Mouse (Mus musculus) E14TG2a.4 (cell line): ENCODE measurements around the gene Reep6.
A peak's percentile ranks its signal among the peaks of the same experiment; 100 is the strongest.
"Not testable (repeated sequence)": the region's sequence is repeated elsewhere in the genome, so short reads cannot be mapped to it uniquely, and the experiment has no call there.

ENCODE experiments used
- H3K27me3 ChIP-seq: 2 replicates; pipeline ENCODE4 v1.6.1; 2014; ENCODE audit warnings: low read length, control low read depth; ENCODE audit not compliant: insufficient read depth
- H3K36me3 ChIP-seq: 2 replicates; pipeline ENCODE4 v1.6.1; 2014; ENCODE audit warnings: low read length, control low read depth; ENCODE audit not compliant: insufficient read depth
- H3K4me1 ChIP-seq: replicated peaks from 2 replicates; pipeline ENCODE4 v1.6.1; 2014; ENCODE audit warnings: low read depth, low read length, control low read depth
- H3K4me3 ChIP-seq: replicated peaks from 2 replicates; pipeline ENCODE4 v1.5.1; 2014; ENCODE audit warnings: mild to moderate bottlenecking, low read length
- H3K9me3 ChIP-seq: 2 replicates; pipeline ENCODE4 v1.6.1; 2014; ENCODE audit warnings: low read length, control low read depth
- CTCF ChIP-seq: conservative IDR thresholded peaks from 2 replicates; pipeline ENCODE4 v1.5.1; 2014; ENCODE audit warnings: low read length
- NANOG ChIP-seq: IDR thresholded peaks from 2 replicates; pipeline ENCODE4 v1.6.1; 2014; ENCODE audit warnings: borderline replicate concordance, low read length, mixed read lengths
- POU5F1 ChIP-seq: IDR thresholded peaks from 2 replicates; pipeline ENCODE4 v1.6.1; 2014; ENCODE audit warnings: low read length, borderline replicate concordance

Gene Reep6

GRCm38 (mm10) chr10:80342305-80342748 lies 12.6 kb downstream of the Reep6 start:
- Histone ChIP-seq H3K27me3 (peaks cover 46% of the 10 kb centered on the region), H3K36me3 (no peaks in the 10 kb centered on the region), H3K4me1 (peaks cover 84% of the 10 kb centered on the region), H3K4me3 (peak overlapping the region; percentile 76), H3K9me3 (no peaks in the 10 kb centered on the region)
- TF ChIP-seq POU5F1, result no peak

GRCm38 (mm10) chr10:80342749-80343424 lies 13.1 kb downstream of the Reep6 start:
- Histone ChIP-seq H3K9me3 (no peaks in the 10 kb centered on the region), H3K27me3 (peaks cover 51% of the 10 kb centered on the region), H3K4me3 (peak overlapping the region; percentile 76), H3K4me1 (peaks cover 84% of the 10 kb centered on the region), H3K36me3 (no peaks in the 10 kb centered on the region)
- TF ChIP-seq POU5F1 (no peak), CTCF (no peak), NANOG (no peak)

GRCm38 (mm10) chr10:80343425-80343895 lies 13.7 kb downstream of the Reep6 start:
- TF ChIP-seq CTCF (no peak), NANOG (no peak), POU5F1 (no peak)
- Histone ChIP-seq H3K9me3 (no peaks in the 10 kb centered on the region), H3K36me3 (no peaks in the 10 kb centered on the region), H3K27me3 (peaks cover 56% of the 10 kb centered on the region), H3K4me1 (peaks cover 83% of the 10 kb centered on the region), H3K4me3 (peak overlapping the region; percentile 76)

GRCm38 (mm10) chr10:80344131-80344661 lies 14.4 kb downstream of the Reep6 start:
- Histone ChIP-seq H3K36me3 (no peaks in the 10 kb centered on the region), H3K9me3 (no peaks in the 10 kb centered on the region), H3K27me3 (peaks cover 63% of the 10 kb centered on the region), H3K4me1 (peaks cover 88% of the 10 kb centered on the region), H3K4me3 (peak overlapping the region; percentile 76)
- TF ChIP-seq CTCF (no peak), NANOG (no peak), POU5F1 (no peak)

- peaks cover 87% of the 10 kb centered on the region for H3K4me1 ChIP-seq
- no peak for TF ChIP-seq POU5F1
- no peak for TF ChIP-seq NANOG
- TF ChIP-seq CTCF, result no peak
- peak overlapping the region; percentile 66 for H3K4me3 ChIP-seq
- no peaks in the 10 kb centered on the region for H3K9me3 ChIP-seq
- peaks cover 73% of the 10 kb centered on the region for H3K27me3 ChIP-seq
- H3K36me3 ChIP-seq, result no peaks in the 10 kb centered on the region
Measured at GRCm38 (mm10) chr10:80345122-80345521, 15.4 kb downstream of the Reep6 start.

- peaks cover 71% of the 10 kb centered on the region for H3K27me3 ChIP-seq
- not testable (repeated sequence) for H3K9me3 ChIP-seq, H3K4me3 ChIP-seq, H3K36me3 ChIP-seq
- H3K4me1 ChIP-seq, result peaks cover 85% of the 10 kb centered on the region
Measured at GRCm38 (mm10) chr10:80345929-80346328, 16.2 kb downstream of the Reep6 start.

GRCm38 (mm10) chr10:80347514-80347967 lies 17.8 kb downstream of the Reep6 start:
- Histone ChIP-seq H3K27me3 (peaks cover 71% of the 10 kb centered on the region), H3K36me3 (no peaks in the 10 kb centered on the region), H3K4me1 (peaks cover 85% of the 10 kb centered on the region), H3K4me3 (peak overlapping the region; percentile 77), H3K9me3 (no peaks in the 10 kb centered on the region)
- TF ChIP-seq CTCF, result no peak
- TF ChIP-seq NANOG, result no peak
- TF ChIP-seq POU5F1, result no peak

GRCm38 (mm10) chr10:80348244-80348781 lies 18.6 kb downstream of the Reep6 start, which contains the start of gene Adamtsl5:
TSS of gene Adamtsl5 (minus strand) at chr10:80348412.
- Histone ChIP-seq H3K4me3 (peak within 1 kb of the TSS; percentile 77), H3K36me3 (no peaks in the 10 kb centered on the region), H3K9me3 (no peaks in the 10 kb centered on the region), H3K27me3 (peaks cover 76% of the 10 kb centered on the region), H3K4me1 (peaks cover 88% of the 10 kb centered on the region)
- no peak for TF ChIP-seq POU5F1
- TF ChIP-seq NANOG, result no peak
- no peak for TF ChIP-seq CTCF
